Mouse (Mus musculus) cerebellum, adult 2 months (tissue): Measurements from ENCODE around the gene Atxn3.

Source experiments
- CTCF ChIP-seq: fragments of 200-500 bp; IDR thresholded peaks from 2 replicates; pipeline ENCODE4 v1.5.1; 2011; ENCODE audit warnings: low read depth, mild to moderate bottlenecking, control low read depth, low read length, moderate library complexity, borderline replicate concordance; ENCODE audit not compliant: insufficient read depth
- POLR2A ChIP-seq: fragments of 200-500 bp; IDR thresholded peaks from 2 replicates; pipeline ENCODE4 v1.6.1; 2011; ENCODE audit warnings: low read length, control low read depth, borderline replicate concordance; ENCODE audit not compliant: insufficient read depth

- TF ChIP-seq CTCF: no peak
- TF ChIP-seq POLR2A: no peak
Observed at GRCm38 (mm10) chr12:101948801-101949200, 9.2 kb downstream of the Atxn3 start.
